Mouse (Mus musculus): ENCODE data around the gene Gpc4. TPM values are rescaled to one million over a fixed set of nuclear protein-coding genes. Genes with fewer than 3 reads are reported as not detected.

Gene Gpc4
- polyA plus RNA-seq, 1 experiment, result 1.7 TPM

DNA sequence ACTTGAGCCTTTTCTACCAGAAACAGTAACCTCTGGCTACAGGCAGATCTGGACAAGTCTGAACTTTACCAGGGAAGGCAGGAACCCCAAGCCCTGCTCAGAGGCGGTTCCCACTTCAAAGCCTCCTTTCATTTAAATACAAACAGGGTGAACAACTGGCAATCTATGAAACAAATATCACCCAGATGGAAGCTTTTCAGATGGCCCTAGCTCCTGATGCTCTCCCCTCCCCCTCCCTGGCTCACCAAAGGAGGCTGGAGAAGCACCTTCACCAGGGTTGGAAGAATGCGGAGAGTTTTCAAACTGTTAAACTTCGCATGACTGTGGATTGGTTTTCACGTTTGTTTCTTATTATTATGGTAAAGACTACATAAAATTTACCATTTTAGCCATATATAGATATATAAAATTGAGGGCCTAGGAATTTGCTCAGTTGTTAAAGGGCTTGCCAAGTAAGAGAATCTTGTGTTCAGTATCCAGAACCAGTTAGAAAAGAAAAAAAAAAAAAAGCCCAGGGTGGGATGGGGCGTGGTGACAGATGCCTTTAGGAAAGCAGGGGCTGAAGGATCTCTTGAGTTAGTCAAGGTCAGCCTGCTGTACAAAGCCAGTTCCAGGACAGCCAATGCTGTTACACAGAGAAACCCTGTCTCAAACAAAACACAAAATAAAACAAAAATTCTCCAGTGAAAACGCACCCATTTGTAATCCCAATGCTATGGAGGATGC is 2.6 kb upstream of the Gpc4 start:
- H3K36me3 ChIP-seq (ENCODE audit: control insufficient read depth, insufficient read depth), result no peaks in the 10 kb centered on the region
- no peak overlapping the region for H3ac ChIP-seq (ENCODE audit: control insufficient read depth, insufficient read length)
- H3K79me2 ChIP-seq (ENCODE audit: control insufficient read depth, insufficient read depth), result no peaks in the 10 kb centered on the region
- no peaks in the 10 kb centered on the region for H3K27me3 ChIP-seq (ENCODE audit: control insufficient read depth, insufficient read depth, insufficient read length)
- no peak overlapping the region for H3K4me2 ChIP-seq (ENCODE audit: low read depth)
- TF ChIP-seq MAX (IDR thresholded peaks at IDR 0.05; ENCODE audit: low read depth) (no peak), CEBPB (IDR thresholded peaks at IDR 0.05; ENCODE audit: insufficient read depth, poor library complexity, severe bottlenecking) (no peak), MYOG (IDR thresholded peaks at IDR 0.05; ENCODE audit: control insufficient read depth in 1 of 3, insufficient read depth in 1 of 3, insufficient read length in 2 of 3, low read depth in 2 of 3) (no peak)
- no peak overlapping the region for H3K4me3 ChIP-seq

DNA sequence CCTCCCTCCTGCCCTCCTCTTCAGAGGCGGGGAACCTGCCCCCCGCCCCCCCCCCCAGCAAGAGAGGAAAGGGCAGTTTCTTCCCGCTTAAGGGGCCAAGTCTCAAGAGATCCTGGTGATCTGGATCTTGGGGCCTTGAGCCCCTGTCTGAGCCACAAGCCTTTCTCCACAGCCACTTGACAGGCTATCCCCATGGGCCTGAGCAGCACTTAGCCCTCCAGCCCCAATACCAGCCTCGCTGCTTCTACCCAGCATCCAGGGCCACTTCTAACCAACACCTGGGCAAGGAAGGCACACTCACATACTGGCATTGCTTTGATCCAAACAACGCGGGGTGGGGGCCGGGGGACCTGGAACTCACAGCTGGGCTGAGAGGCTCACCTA is 495 bp upstream of the Gpc4 start:
- no peak overlapping the region for H3K4me3 ChIP-seq
- no peak for TF ChIP-seq MYOG (IDR thresholded peaks at IDR 0.05; ENCODE audit: control insufficient read depth in 1 of 3, insufficient read depth in 1 of 3, insufficient read length in 2 of 3, low read depth in 2 of 3)
- H3K4me2 ChIP-seq (ENCODE audit: low read depth), result no peak overlapping the region
- no peaks in the 10 kb centered on the region for H3K36me3 ChIP-seq (ENCODE audit: control insufficient read depth, insufficient read depth)
- no peaks in the 10 kb centered on the region for H3K79me2 ChIP-seq (ENCODE audit: control insufficient read depth, insufficient read depth)
- no peaks in the 10 kb centered on the region for H3K27me3 ChIP-seq (ENCODE audit: control insufficient read depth, insufficient read depth, insufficient read length)
- no peak overlapping the region for H3ac ChIP-seq (ENCODE audit: control insufficient read depth, insufficient read length)

- Histone ChIP-seq H3K4me2 (ENCODE audit: low read depth) (no peak overlapping the region), H3K27me3 (ENCODE audit: control insufficient read depth, insufficient read depth, insufficient read length) (no peaks in the 10 kb centered on the region), H3K79me2 (ENCODE audit: control insufficient read depth, insufficient read depth) (no peaks in the 10 kb centered on the region), H3ac (ENCODE audit: control insufficient read depth, insufficient read length) (no peak overlapping the region), H3K36me3 (ENCODE audit: control insufficient read depth, insufficient read depth) (no peaks in the 10 kb centered on the region), H3K4me3 (no peak overlapping the region)
- TF ChIP-seq REST (IDR thresholded peaks at IDR 0.05; ENCODE audit: insufficient read depth, insufficient read length) (no peak), MYOD1 (IDR thresholded peaks at IDR 0.05; ENCODE audit: control insufficient read depth in 1 of 3, insufficient read length in 2 of 3, low read depth in 2 of 3) (no peak), SRF (IDR thresholded peaks at IDR 0.05; ENCODE audit: control insufficient read depth, insufficient read length, low read depth) (no peak), E2F4 (IDR thresholded peaks at IDR 0.05; ENCODE audit: insufficient read depth) (no peak), TCF3 (IDR thresholded peaks at IDR 0.05; ENCODE audit: insufficient read length, low read depth) (no peak), CEBPB (IDR thresholded peaks at IDR 0.05; ENCODE audit: insufficient read depth, poor library complexity, severe bottlenecking) (no peak), MAX (IDR thresholded peaks at IDR 0.05; ENCODE audit: low read depth) (no peak), TCF12 (IDR thresholded peaks at IDR 0.05; ENCODE audit: insufficient read depth, poor library complexity, severe bottlenecking) (no peak), USF1 (IDR thresholded peaks at IDR 0.05; ENCODE audit: low read depth) (no peak), POLR2AphosphoS2 (IDR thresholded peaks at IDR 0.05; ENCODE audit: insufficient read length, low read depth) (no peak), MYOG (IDR thresholded peaks at IDR 0.05; ENCODE audit: control insufficient read depth in 1 of 3, insufficient read depth in 1 of 3, insufficient read length in 2 of 3, low read depth in 2 of 3) (no peak), POLR2A (IDR thresholded peaks at IDR 0.05; ENCODE audit: insufficient read length, low read depth) (no peak)
Measured at GRCm38 (mm10) chrX:52164134-52164737, 816 bp downstream of the Gpc4 start.

- Histone ChIP-seq H3K36me3 (ENCODE audit: control insufficient read depth, insufficient read depth) (no peaks in the 10 kb centered on the region), H3K27me3 (ENCODE audit: control insufficient read depth, insufficient read depth, insufficient read length) (no peaks in the 10 kb centered on the region), H3K4me3 (no peak overlapping the region), H3K4me2 (ENCODE audit: low read depth) (no peak overlapping the region), H3K79me2 (ENCODE audit: control insufficient read depth, insufficient read depth) (no peaks in the 10 kb centered on the region), H3ac (ENCODE audit: control insufficient read depth, insufficient read length) (no peak overlapping the region)
- TF ChIP-seq POLR2A (IDR thresholded peaks at IDR 0.05; ENCODE audit: insufficient read length, low read depth) (no peak), REST (IDR thresholded peaks at IDR 0.05; ENCODE audit: insufficient read depth, insufficient read length) (no peak), SRF (IDR thresholded peaks at IDR 0.05; ENCODE audit: control insufficient read depth, insufficient read length, low read depth) (no peak), MAX (IDR thresholded peaks at IDR 0.05; ENCODE audit: low read depth) (no peak), TCF12 (IDR thresholded peaks at IDR 0.05; ENCODE audit: insufficient read depth, poor library complexity, severe bottlenecking) (no peak), CEBPB (IDR thresholded peaks at IDR 0.05; ENCODE audit: insufficient read depth, poor library complexity, severe bottlenecking) (no peak), MYOD1 (IDR thresholded peaks at IDR 0.05; ENCODE audit: control insufficient read depth in 1 of 3, insufficient read length in 2 of 3, low read depth in 2 of 3) (no peak), E2F4 (IDR thresholded peaks at IDR 0.05; ENCODE audit: insufficient read depth) (no peak), POLR2AphosphoS2 (IDR thresholded peaks at IDR 0.05; ENCODE audit: insufficient read length, low read depth) (no peak), MYOG (IDR thresholded peaks at IDR 0.05; ENCODE audit: control insufficient read depth in 1 of 3, insufficient read depth in 1 of 3, insufficient read length in 2 of 3, low read depth in 2 of 3) (no peak), TCF3 (IDR thresholded peaks at IDR 0.05; ENCODE audit: insufficient read length, low read depth) (no peak), USF1 (IDR thresholded peaks at IDR 0.05; ENCODE audit: low read depth) (no peak)
Measured at GRCm38 (mm10) chrX:52163418-52164133, 1.5 kb downstream of the Gpc4 start.

DNA sequence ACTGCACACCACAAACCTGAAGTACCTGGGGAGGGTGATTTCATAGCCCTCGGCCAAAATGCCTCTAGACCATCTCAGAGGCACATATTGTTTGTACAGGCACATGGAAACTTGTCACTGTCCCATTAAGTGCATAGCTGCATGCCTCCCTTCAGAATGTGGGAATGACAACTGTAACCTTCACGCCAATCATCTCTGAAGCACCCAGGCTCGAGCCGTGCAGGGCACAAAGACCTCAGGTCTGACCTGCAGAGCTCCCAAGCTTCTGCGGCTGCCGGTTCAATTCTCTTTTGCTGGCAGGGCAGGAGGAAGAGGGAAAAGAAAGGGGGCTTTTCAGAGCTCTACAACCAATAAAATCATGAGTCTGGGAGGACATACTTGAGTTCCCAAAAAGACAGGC is 2.3 kb downstream of the Gpc4 start:
- Histone ChIP-seq H3ac (ENCODE audit: control insufficient read depth, insufficient read length) (no peak overlapping the region), H3K4me2 (ENCODE audit: low read depth) (no peak overlapping the region), H3K4me3 (no peak overlapping the region), H3K27me3 (ENCODE audit: control insufficient read depth, insufficient read depth, insufficient read length) (no peaks in the 10 kb centered on the region), H3K79me2 (ENCODE audit: control insufficient read depth, insufficient read depth) (no peaks in the 10 kb centered on the region), H3K36me3 (ENCODE audit: control insufficient read depth, insufficient read depth) (no peaks in the 10 kb centered on the region)
- no peak for TF ChIP-seq TCF12 (IDR thresholded peaks at IDR 0.05; ENCODE audit: insufficient read depth, poor library complexity, severe bottlenecking)
- TF ChIP-seq CEBPB (IDR thresholded peaks at IDR 0.05; ENCODE audit: insufficient read depth, poor library complexity, severe bottlenecking), result no peak
- TF ChIP-seq REST (IDR thresholded peaks at IDR 0.05; ENCODE audit: insufficient read depth, insufficient read length), result no peak
- TF ChIP-seq POLR2AphosphoS2 (IDR thresholded peaks at IDR 0.05; ENCODE audit: insufficient read length, low read depth), result no peak
- TF ChIP-seq MAX (IDR thresholded peaks at IDR 0.05; ENCODE audit: low read depth), result no peak
- TF ChIP-seq SRF (IDR thresholded peaks at IDR 0.05; ENCODE audit: control insufficient read depth, insufficient read length, low read depth), result no peak
- no peak for TF ChIP-seq POLR2A (IDR thresholded peaks at IDR 0.05; ENCODE audit: insufficient read length, low read depth)
- TF ChIP-seq E2F4 (IDR thresholded peaks at IDR 0.05; ENCODE audit: insufficient read depth), result no peak
- TF ChIP-seq TCF3 (IDR thresholded peaks at IDR 0.05; ENCODE audit: insufficient read length, low read depth), result no peak
- TF ChIP-seq MYOG (IDR thresholded peaks at IDR 0.05; ENCODE audit: control insufficient read depth in 1 of 3, insufficient read depth in 1 of 3, insufficient read length in 2 of 3, low read depth in 2 of 3), result no peak
- TF ChIP-seq MYOD1 (IDR thresholded peaks at IDR 0.05; ENCODE audit: control insufficient read depth in 1 of 3, insufficient read length in 2 of 3, low read depth in 2 of 3), result no peak
- TF ChIP-seq USF1 (IDR thresholded peaks at IDR 0.05; ENCODE audit: low read depth), result no peak

All from myocyte (in vitro differentiated cells).